Mouse (Mus musculus) midbrain, postnatal 0 days (tissue): ENCODE measurements at regions not wholly inside any gene's neighbourhood (a gene's known extent, or its start where the extent isn't known, plus 50 kb on each side); places are given as distances from the start of the nearest gene placed in this dataset.
A peak's percentile ranks its signal among the peaks of the same experiment; 100 is the strongest.

Experiments
- ATAC-seq: fragments of 200-750 bp; cut with Nextera tagmentation; 2 replicates; pipeline ENCODE4 v1.8.0; 2017; ENCODE audit warnings: moderate number of reproducible peaks, mild to moderate bottlenecking, moderate TSS enrichment, moderate library complexity; ENCODE audit not compliant: low FRiP score
- DNase-seq: peaks from one replicate; pipeline ENCODE4 v3.0.0-alpha.2; 2015; ENCODE audit warnings: low spot score
- H3K27ac ChIP-seq: fragments of 300-500 bp; sonication (generic); 2 replicates; pipeline ENCODE4 v1.5.1; 2014; ENCODE audit warnings: low read depth, mild to moderate bottlenecking, low read length, mixed read lengths
- H3K27me3 ChIP-seq: fragments of 300-500 bp; sonication (generic); 2 replicates; pipeline ENCODE4 v1.6.1; 2014; ENCODE audit warnings: low read length, control low read depth, mixed read lengths; ENCODE audit not compliant: insufficient read depth
- H3K36me3 ChIP-seq: fragments of 300-500 bp; sonication (generic); 2 replicates; pipeline ENCODE4 v1.6.1; 2014; ENCODE audit warnings: low read length, control low read depth, mixed read lengths; ENCODE audit not compliant: insufficient read depth
- H3K4me1 ChIP-seq: fragments of 300-500 bp; sonication (generic); 2 replicates; pipeline ENCODE4 v1.6.1; 2014; ENCODE audit warnings: mild to moderate bottlenecking, control low read depth, antibody characterized with exemption, low read length, mixed read lengths; ENCODE audit not compliant: insufficient read depth
- H3K4me2 ChIP-seq: fragments of 300-500 bp; sonication (generic); 2 replicates; pipeline ENCODE4 v1.6.1; 2014; ENCODE audit warnings: low read depth, mild to moderate bottlenecking, low read length, mixed read lengths; ENCODE audit not compliant: poor library complexity, severe bottlenecking
- H3K4me3 ChIP-seq: fragments of 300-500 bp; sonication (generic); 2 replicates; pipeline ENCODE4 v1.5.1; 2014; ENCODE audit warnings: low read depth, mild to moderate bottlenecking, low read length, moderate library complexity
- H3K9ac ChIP-seq: fragments of 300-500 bp; sonication (generic); replicated peaks from 2 replicates; pipeline ENCODE4 v1.6.1; 2014; ENCODE audit warnings: mild to moderate bottlenecking, low read length, moderate library complexity, mixed read lengths; ENCODE audit not compliant: poor library complexity, severe bottlenecking
- H3K9me3 ChIP-seq: fragments of 300-500 bp; sonication (generic); 2 replicates; pipeline ENCODE4 v1.6.1; 2016; ENCODE audit warnings: low read length, control low read depth
- CTCF ChIP-seq: IDR thresholded peaks from 2 replicates; pipeline ENCODE4 v1.5.1; 2016; ENCODE audit warnings: antibody characterized with exemption, mild to moderate bottlenecking
- WGBS: fragments of 180-500 bp; shearing (Covaris S2); extraction: QIAGEN DNeasy Blood & Tissue Kit; methylation state at CpG from one replicate; pipeline ENCODE4 v1.1.7; 2014; 5-methylcytosine and 5-hydroxymethylcytosine counted together

GRCm38 (mm10) chr12:82520840-82521239 lies 67.3 kb upstream of the Rgs6 start:
- Histone ChIP-seq H3K9ac (no peak overlapping the region), H3K4me2 (no peak overlapping the region), H3K9me3 (no peaks in the 10 kb centered on the region), H3K27ac (no peak overlapping the region), H3K4me3 (no peak overlapping the region), H3K27me3 (no peaks in the 10 kb centered on the region), H3K4me1 (no peaks in the 10 kb centered on the region), H3K36me3 (no peaks in the 10 kb centered on the region)
- DNase-seq (no peak), ATAC-seq (no peak)
- WGBS, result 88% methylated on average over 5 of the region's 5 CpGs
- peak; percentile 31 for TF ChIP-seq CTCF

- ATAC-seq, result no peak
- Histone ChIP-seq H3K9me3 (no peaks in the 10 kb centered on the region), H3K27me3 (no peaks in the 10 kb centered on the region), H3K4me1 (no peaks in the 10 kb centered on the region; the same call in 1 of the 2 replicates), H3K9ac (no peak overlapping the region), H3K4me2 (no peak overlapping the region), H3K4me3 (no peak overlapping the region), H3K27ac (no peak overlapping the region), H3K36me3 (no peaks in the 10 kb centered on the region)
- TF ChIP-seq CTCF, result no peak
- DNase-seq, result no peak
- WGBS, result 84% methylated on average over 4 of the region's 4 CpGs
Observed at GRCm38 (mm10) chr12:82524987-82525386, 63.1 kb upstream of the Rgs6 start.
